Mouse (Mus musculus) testis, adult 2 months (tissue): Measurements from ENCODE around the gene Speer4f2. TPM values are rescaled to one million over a fixed set of nuclear protein-coding genes. Genes with fewer than 3 reads are reported as not detected.

Experiments
- H3K27ac ChIP-seq: fragments of 200-500 bp; 2 replicates; pipeline ENCODE4 v1.5.1; 2012; ENCODE audit warnings: low read depth, low read length; ENCODE audit not compliant: control insufficient read depth, insufficient read depth
- H3K27me3 ChIP-seq: fragments of 200-500 bp; 2 replicates; pipeline ENCODE4 v1.6.1; 2012; ENCODE audit warnings: mild to moderate bottlenecking, low read length, moderate library complexity; ENCODE audit not compliant: control insufficient read depth, insufficient read depth
- H3K36me3 ChIP-seq: fragments of 200-500 bp; 2 replicates; pipeline ENCODE4 v1.6.1; 2012; ENCODE audit warnings: mild to moderate bottlenecking, low read length; ENCODE audit not compliant: control insufficient read depth, insufficient read depth
- H3K4me1 ChIP-seq: fragments of 200-500 bp; 2 replicates; pipeline ENCODE4 v1.6.1; 2012; ENCODE audit warnings: low read length; ENCODE audit not compliant: control insufficient read depth, insufficient read depth
- H3K4me3 ChIP-seq: fragments of 200-500 bp; 2 replicates; pipeline ENCODE4 v1.5.1; 2012; ENCODE audit warnings: low read depth, mild to moderate bottlenecking, low read length, moderate library complexity, mixed read lengths; ENCODE audit not compliant: control insufficient read depth
- CTCF ChIP-seq: fragments of 200-500 bp; IDR thresholded peaks from 2 replicates; pipeline ENCODE4 v1.5.1; 2012; ENCODE audit warnings: low read depth, mild to moderate bottlenecking, inconsistent platforms, low read length, moderate library complexity; ENCODE audit not compliant: control insufficient read depth, insufficient read depth, insufficient replicate concordance
- POLR2A ChIP-seq: fragments of 200-500 bp; IDR thresholded peaks from 2 replicates; pipeline ENCODE4 v1.6.1; 2012; ENCODE audit warnings: low read depth, mild to moderate bottlenecking, inconsistent platforms, low read length, moderate library complexity; ENCODE audit not compliant: control insufficient read depth
- polyA plus RNA-seq: library from polyadenylated mRNA; depleted of rRNA; stranded (reverse); fragments of >200 nt; gene quantifications from 2 replicates; pipeline ENCODE4 v1.2.3, GENCODE M21; 2012

Speer4f2 gene
- polyA plus RNA-seq, 1 experiment, result 9.0 TPM

DNA sequence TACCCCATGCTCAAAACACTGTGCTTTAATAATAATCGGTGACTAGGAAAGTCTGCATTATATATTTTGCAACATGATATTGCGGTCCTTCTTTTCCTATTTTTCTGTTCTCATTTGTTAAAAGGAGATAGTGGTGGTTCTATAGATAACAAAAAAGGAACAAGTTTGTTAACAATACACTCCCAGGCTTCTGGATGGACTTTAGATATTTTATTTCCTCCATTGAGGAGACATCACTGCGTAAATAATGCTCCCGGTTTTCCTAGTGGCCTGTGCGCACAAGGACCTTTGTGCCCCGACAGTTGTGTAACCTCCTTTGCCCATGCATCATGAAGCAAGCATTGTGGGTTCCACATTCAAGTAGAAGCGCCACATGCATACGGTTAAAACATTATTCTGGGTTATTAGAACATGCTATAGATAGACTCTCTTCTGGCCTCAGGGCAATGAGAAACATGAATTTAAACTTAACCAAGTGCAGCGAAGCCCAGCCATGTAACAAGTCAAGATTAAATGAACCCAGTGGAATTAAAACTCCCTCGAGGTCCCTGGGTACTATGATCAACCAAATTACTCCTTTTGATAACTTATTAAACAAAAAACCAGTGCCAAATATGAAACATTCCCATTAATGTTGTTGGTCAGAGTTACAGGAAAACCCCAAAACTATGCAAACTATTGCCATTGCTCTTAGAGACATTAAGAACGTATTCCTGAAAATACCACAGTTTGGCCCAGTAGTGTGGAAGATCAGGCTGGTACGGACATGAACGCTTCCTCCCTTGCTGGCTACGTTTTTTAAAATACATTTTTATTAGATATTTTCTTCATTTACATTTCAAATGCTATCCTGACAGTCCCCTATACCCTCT lies 28.5 kb downstream of the Speer4f2 start:
- Histone ChIP-seq H3K4me3 (no peak overlapping the region), H3K36me3 (no peaks in the 10 kb centered on the region), H3K27ac (no peak overlapping the region), H3K27me3 (no peaks in the 10 kb centered on the region), H3K4me1 (no peaks in the 10 kb centered on the region)
- no peak for TF ChIP-seq POLR2A
- TF ChIP-seq CTCF, result no peak

DNA sequence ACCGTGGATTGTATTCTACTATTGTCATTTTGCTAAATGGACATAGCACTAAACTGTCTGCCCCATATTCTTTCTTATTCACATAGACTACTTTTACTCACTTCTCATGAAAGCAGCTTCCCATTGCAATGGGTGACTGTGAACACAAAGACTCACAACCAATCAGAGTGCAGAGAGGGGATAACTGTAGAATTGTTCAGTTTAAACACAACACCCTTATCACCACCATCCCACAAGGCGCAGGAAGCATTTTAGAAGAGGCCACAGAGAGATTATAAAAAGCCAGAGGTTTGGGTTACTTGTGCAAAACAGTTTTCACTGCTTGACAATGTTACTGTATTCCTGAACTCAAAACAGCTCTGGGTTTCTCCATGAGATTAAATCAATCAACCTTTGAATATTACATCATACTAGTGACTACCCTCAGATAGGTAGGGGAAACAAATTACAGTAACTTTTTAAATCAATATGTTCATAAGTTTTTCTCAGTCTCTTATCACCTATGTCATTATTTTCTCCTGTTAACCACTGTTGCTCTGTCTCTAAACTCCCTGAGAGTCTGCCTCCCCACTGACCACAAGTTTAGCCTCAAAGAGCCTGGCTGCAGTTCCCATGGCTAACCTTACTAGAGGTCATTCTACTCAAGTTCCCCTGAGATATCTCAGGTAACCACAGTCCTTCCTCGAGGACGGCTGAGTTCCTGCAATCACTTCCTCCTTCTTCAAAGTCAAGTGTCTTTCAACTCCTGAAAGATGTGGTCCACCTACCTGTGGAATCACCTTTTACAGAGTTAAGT lies 29.5 kb downstream of the Speer4f2 start:
- Histone ChIP-seq H3K4me1 (no peaks in the 10 kb centered on the region), H3K36me3 (no peaks in the 10 kb centered on the region), H3K4me3 (no peak overlapping the region), H3K27ac (no peak overlapping the region), H3K27me3 (no peaks in the 10 kb centered on the region)
- TF ChIP-seq CTCF, result no peak
- no peak for TF ChIP-seq POLR2A

DNA sequence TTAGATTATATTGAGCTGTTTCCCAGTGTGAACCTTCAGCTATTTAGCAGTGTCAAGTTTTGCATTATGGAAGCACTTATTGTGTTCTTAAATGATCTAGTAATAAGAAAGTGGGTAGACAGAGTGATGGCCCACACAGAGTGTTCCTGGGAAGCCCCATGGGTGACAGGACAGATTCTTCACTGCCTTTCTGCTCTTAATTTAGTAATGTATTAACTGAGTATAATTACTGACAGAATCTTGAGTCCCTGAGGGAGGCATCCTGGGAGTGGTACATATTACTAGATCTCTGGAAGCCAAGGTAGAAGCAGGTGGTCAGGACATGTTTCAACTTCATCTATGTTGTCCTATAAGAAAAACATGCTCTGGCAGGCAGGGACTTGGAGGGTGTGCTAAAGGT lies 30.6 kb downstream of the Speer4f2 start:
- Histone ChIP-seq H3K36me3 (no peaks in the 10 kb centered on the region), H3K27ac (no peak overlapping the region), H3K4me3 (no peak overlapping the region), H3K27me3 (no peaks in the 10 kb centered on the region), H3K4me1 (no peaks in the 10 kb centered on the region)
- TF ChIP-seq POLR2A (no peak), CTCF (no peak)

DNA sequence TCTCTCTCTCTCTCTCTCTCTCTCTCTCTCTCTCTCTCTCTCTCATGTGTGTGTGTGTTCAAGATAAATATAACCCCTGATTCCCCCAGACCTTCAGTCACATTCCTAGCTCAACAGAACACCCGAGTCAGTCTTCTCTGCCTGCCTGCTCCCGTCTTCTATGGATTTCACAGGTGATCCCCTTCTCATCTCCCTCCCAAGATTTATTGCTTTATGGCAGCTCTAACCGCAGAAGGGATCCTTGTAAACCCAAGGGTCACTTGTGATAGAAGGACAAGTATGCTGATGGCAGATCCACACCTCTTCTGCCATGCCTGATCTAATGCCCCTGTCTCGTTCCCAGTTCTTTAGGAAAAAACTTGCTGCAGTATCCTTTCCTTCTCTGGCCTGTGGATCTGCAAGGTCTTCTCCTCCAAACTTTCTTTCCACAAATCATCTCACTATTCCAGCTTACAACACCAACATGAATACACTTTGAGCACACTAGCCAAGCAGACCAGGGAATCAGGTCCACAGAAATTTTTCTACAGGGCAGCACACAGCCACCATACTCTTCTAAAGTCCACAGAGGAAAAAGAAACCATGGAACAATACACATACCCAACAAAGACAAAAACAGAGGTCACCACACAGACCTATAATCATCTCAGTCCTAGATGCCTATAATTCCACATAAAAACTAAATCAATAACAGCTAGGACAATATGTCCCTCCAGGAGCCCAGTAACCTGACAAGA lies 36.1 kb downstream of the Speer4f2 start:
- H3K27me3 ChIP-seq, result no peaks in the 10 kb centered on the region
- no peaks in the 10 kb centered on the region for H3K36me3 ChIP-seq
- H3K4me1 ChIP-seq, result no peaks in the 10 kb centered on the region
- H3K27ac ChIP-seq, result no peak overlapping the region
- no peak overlapping the region for H3K4me3 ChIP-seq
- TF ChIP-seq POLR2A (no peak), CTCF (no peak)

DNA sequence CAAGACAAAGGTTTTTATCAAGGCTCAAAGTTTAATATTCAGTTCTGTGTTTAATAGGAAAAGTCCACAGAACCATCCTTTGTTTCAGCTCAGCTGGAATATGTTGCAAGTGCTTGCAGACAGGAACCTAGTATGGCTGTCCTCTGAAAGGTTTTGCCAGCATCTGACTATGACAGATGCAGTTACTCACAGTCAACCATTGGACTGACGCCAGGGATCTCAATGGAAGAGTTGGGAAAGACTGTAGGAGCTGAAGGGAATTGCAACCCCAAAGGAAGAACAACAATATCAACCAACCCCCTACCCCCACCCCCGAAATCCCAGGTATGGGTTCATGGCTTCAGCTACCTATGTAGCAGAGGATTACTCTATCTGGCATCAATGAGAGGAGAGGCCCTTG lies 44.2 kb downstream of the Speer4f2 start:
- no peaks in the 10 kb centered on the region for H3K36me3 ChIP-seq
- no peak overlapping the region for H3K4me3 ChIP-seq
- H3K4me1 ChIP-seq, result no peaks in the 10 kb centered on the region
- TF ChIP-seq POLR2A (no peak), CTCF (no peak)
- no peaks in the 10 kb centered on the region for H3K27me3 ChIP-seq
- no peak overlapping the region for H3K27ac ChIP-seq

DNA sequence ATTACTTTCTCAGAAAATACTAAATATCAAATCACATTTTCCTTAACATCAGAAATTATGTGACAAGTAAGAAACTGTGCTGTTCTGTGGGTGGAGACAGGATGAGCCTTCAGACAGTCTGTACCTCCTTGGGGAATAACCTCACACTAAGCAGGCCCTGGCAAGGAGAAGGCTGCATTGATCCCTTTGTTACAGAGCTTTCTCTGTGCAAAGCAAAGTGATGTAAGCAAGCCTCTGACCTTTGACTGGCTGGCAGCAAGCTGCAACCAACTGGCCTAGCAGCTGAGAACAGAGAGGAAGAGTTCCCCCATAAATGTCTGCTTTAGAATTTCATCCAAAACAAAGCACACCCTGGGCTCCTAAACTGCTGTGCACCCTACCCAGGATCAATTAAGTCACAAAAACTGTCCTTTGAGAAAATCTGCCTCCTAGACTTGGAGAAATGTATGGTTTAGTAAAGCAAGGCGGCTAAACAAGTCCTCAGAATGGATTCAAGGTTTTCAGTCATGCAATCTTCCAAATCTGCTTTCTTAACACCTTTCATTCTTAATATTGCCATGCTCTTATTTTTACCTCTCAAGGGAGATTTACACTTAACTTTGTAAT lies 46.3 kb downstream of the Speer4f2 start:
- Histone ChIP-seq H3K4me1 (no peaks in the 10 kb centered on the region), H3K27me3 (no peaks in the 10 kb centered on the region), H3K4me3 (no peak overlapping the region), H3K36me3 (no peaks in the 10 kb centered on the region), H3K27ac (no peak overlapping the region)
- no peak for TF ChIP-seq POLR2A
- TF ChIP-seq CTCF, result no peak
